Mouse (Mus musculus) stomach, embryonic 15.5 days (tissue): Measurements from ENCODE around the gene Nolc1. TPM values are rescaled to one million over a fixed set of nuclear protein-coding genes. Genes with fewer than 3 reads are reported as not detected.
A peak's percentile ranks its signal among the peaks of the same experiment; 100 is the strongest.

Experiments
- ATAC-seq: fragments of 200-750 bp; cut with Nextera tagmentation; 2 replicates; pipeline ENCODE4 v1.8.0; 2017; ENCODE audit warnings: low read depth, moderate number of reproducible peaks, moderate TSS enrichment; ENCODE audit not compliant: insufficient read depth, low FRiP score
- H3K27ac ChIP-seq: fragments of 300-500 bp; sonication (generic); 2 replicates; pipeline ENCODE4 v1.5.1; 2015; ENCODE audit warnings: mild to moderate bottlenecking, inconsistent platforms
- H3K27me3 ChIP-seq: fragments of 300-500 bp; sonication (generic); replicated peaks from 2 replicates; pipeline ENCODE4 v1.6.1; 2015; ENCODE audit warnings: inconsistent platforms
- H3K36me3 ChIP-seq: fragments of 300-500 bp; sonication (generic); 2 replicates; pipeline ENCODE4 v1.6.1; 2015; ENCODE audit warnings: inconsistent platforms
- H3K4me1 ChIP-seq: fragments of 300-500 bp; sonication (generic); 2 replicates; pipeline ENCODE4 v1.6.1; 2015; ENCODE audit warnings: inconsistent platforms
- H3K4me2 ChIP-seq: fragments of 300-500 bp; sonication (generic); 2 replicates; pipeline ENCODE4 v1.6.1; 2015; ENCODE audit warnings: mild to moderate bottlenecking, inconsistent platforms
- H3K4me3 ChIP-seq: fragments of 300-500 bp; sonication (generic); replicated peaks from 2 replicates; pipeline ENCODE4 v1.5.1; 2015; ENCODE audit warnings: inconsistent platforms
- H3K9ac ChIP-seq: fragments of 300-500 bp; sonication (generic); 2 replicates; pipeline ENCODE4 v1.6.1; 2015; ENCODE audit warnings: inconsistent platforms
- H3K9me3 ChIP-seq: fragments of 300-500 bp; sonication (generic); 2 replicates; pipeline ENCODE4 v1.6.1; 2016; ENCODE audit warnings: inconsistent platforms
- WGBS: fragments of 180-500 bp; shearing (Covaris S2); methylation state at CpG from one replicate; pipeline ENCODE4 v1.1.7; 2015; 5-methylcytosine and 5-hydroxymethylcytosine counted together
- polyA plus RNA-seq: library from polyadenylated mRNA; unstranded; fragments of >200 nt; fragmentation: Nextera tagmentation; extraction: Ambion mirVana; gene quantifications from 2 replicates; pipeline ENCODE4 v1.2.1, GENCODE M21; 2015

Gene Nolc1
- polyA plus RNA-seq, 1 experiment from 2014 or later, result 79.3 TPM

DNA sequence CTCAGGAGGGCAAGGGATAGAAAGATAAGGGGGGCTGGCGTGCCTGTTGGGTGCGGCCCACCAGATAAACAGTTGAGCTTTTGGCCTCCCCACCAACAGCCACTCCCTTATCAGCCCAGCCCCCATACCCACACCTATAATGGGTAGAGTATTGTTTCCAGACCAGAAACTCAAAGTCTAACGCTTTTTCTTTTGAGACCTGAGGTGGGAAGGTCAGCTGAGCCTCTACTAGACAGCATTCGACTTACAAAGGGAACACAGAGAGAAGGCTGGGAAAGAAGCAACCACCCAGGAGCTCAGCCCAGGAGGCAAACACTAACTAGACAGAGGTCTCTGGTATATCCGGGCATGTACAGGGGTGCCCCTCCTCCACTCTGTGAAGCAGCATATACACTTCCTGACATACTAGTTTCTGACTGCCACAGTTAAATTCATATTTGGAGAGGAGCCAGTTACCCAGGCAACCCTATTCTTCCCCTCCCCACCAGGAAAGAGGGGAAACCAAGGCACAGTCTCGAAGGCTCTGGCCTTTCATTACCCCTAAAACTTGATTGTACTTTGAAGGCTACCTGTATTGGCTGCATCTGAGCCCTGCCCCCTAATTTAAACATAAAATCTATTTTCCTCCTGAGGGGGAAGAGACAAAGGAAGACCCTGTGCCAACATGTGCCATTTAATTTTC is 38.3 kb upstream of the Nolc1 start:
- ATAC-seq, result 0 out of 2 replicates have a peak, but pooled peaks have one; percentile 11
- Histone ChIP-seq H3K9ac (peak overlapping the region; percentile 80), H3K9me3 (no peaks in the 10 kb centered on the region), H3K4me3 (peak overlapping the region; percentile 74), H3K27ac (peak overlapping the region; percentile 89), H3K27me3 (no peaks in the 10 kb centered on the region), H3K4me1 (peaks cover 43% of the 10 kb centered on the region), H3K4me2 (peak overlapping the region; percentile 90), H3K36me3 (peaks cover 44% of the 10 kb centered on the region)
- 16% methylated on average over 6 of the region's 6 CpGs for WGBS

GRCm38 (mm10) chr19:46037925-46038850 is 37.5 kb upstream of the Nolc1 start:
- WGBS, result 7% methylated on average over 13 of the region's 13 CpGs
- peak overlapping the region; percentile 89 for H3K27ac ChIP-seq
- no peak for ATAC-seq

DNA sequence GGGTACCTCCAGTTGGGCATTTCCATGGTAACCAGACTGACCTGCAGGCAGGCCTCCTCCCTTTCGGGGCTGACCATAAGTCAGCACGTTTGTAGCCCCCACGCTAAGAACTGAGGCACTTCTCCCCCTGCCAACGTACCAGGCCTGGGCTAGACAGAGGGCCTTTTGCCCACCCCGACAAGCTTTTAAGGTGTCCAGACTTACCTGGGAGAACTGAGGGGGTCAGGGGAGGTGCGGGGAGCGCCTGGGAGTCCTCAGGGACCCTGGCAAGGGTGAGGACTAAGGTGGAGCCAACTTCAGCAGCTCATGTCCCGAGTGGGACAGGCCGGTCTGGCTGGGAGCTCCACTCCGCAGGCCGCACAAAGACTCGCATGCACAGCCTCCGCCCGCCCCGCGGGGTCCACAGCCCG is 36.8 kb upstream of the Nolc1 start:
- ATAC-seq, result no peak

More at GRCm38 (mm10) chr19:46037925-46038850, 37.5 kb upstream of the Nolc1 start:
- H3K4me1 ChIP-seq, result peaks cover 51% of the 10 kb centered on the region
- peaks cover 36% of the 10 kb centered on the region for H3K36me3 ChIP-seq
- no peaks in the 10 kb centered on the region for H3K9me3 ChIP-seq
- H3K9ac ChIP-seq, result peak overlapping the region; percentile 80
- H3K27me3 ChIP-seq, result no peaks in the 10 kb centered on the region
- peak overlapping the region; percentile 90 for H3K4me2 ChIP-seq
- H3K4me3 ChIP-seq, result peak overlapping the region; percentile 74

GRCm38 (mm10) chr19:46039478-46039877 is 36.2 kb upstream of the Nolc1 start:
- Histone ChIP-seq H3K27ac (peak overlapping the region; percentile 89), H3K27me3 (no peaks in the 10 kb centered on the region), H3K9me3 (no peaks in the 10 kb centered on the region), H3K4me3 (peak overlapping the region; percentile 74), H3K4me2 (peak overlapping the region; percentile 90), H3K9ac (peak overlapping the region; percentile 80), H3K36me3 (peaks cover 23% of the 10 kb centered on the region), H3K4me1 (peaks cover 54% of the 10 kb centered on the region)
- peak; percentile 84 for ATAC-seq
- under 1% methylated on average over 28 of the region's 30 CpGs for WGBS

More for the DNA sequence above, 36.8 kb upstream of the Nolc1 start:
- Histone ChIP-seq H3K4me3 (peak overlapping the region; percentile 74), H3K9ac (peak overlapping the region; percentile 80), H3K4me2 (peak overlapping the region; percentile 90), H3K27ac (peak overlapping the region; percentile 89), H3K4me1 (peaks cover 54% of the 10 kb centered on the region), H3K27me3 (no peaks in the 10 kb centered on the region), H3K9me3 (no peaks in the 10 kb centered on the region), H3K36me3 (peaks cover 30% of the 10 kb centered on the region)
- 0% methylated on average over 17 of the region's 17 CpGs for WGBS

DNA sequence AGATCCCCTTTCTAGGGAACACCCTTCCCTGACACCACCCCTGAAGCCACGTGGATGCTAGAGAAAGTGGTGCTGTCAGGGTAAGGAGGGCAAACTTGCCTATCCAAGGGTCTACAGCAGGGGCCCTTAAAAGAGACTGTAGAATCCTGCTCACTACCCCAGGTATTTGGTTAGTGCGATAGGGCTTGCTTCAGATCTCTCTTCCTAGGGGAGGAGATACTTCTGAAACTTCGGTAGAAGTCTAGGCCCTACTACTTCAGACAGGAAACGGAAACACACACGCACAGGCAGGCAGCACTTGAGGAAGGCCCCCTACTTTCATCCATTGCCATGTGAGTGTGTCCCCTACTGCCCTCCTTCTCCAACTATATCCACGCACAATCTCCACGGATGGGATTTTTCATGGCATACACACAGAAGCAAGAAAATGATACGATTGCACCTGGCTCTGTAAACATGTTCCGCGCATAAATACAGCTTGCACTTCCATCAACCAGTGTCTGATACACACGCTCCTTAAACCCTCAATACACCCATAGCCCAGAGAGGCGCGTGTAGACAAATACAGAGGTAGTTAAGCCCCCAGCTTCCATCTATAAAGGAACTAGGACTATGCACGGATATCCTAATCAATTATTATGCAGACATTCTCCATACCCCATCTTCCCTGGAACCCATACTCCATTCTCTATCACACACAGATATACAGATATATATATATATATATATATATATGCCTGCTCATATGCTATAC is 35.3 kb upstream of the Nolc1 start:
- ATAC-seq, result no peak
- Histone ChIP-seq H3K4me2 (peak overlapping the region; percentile 90), H3K36me3 (peaks cover 15% of the 10 kb centered on the region), H3K4me3 (peak overlapping the region; percentile 74), H3K9me3 (no peaks in the 10 kb centered on the region), H3K9ac (0 out of 2 replicates have a peak overlapping the region, but pooled peaks have one; percentile 11), H3K27ac (peak overlapping the region; percentile 99), H3K4me1 (peaks cover 54% of the 10 kb centered on the region), H3K27me3 (no peaks in the 10 kb centered on the region)
- 34% methylated on average over 14 of the region's 14 CpGs for WGBS

DNA sequence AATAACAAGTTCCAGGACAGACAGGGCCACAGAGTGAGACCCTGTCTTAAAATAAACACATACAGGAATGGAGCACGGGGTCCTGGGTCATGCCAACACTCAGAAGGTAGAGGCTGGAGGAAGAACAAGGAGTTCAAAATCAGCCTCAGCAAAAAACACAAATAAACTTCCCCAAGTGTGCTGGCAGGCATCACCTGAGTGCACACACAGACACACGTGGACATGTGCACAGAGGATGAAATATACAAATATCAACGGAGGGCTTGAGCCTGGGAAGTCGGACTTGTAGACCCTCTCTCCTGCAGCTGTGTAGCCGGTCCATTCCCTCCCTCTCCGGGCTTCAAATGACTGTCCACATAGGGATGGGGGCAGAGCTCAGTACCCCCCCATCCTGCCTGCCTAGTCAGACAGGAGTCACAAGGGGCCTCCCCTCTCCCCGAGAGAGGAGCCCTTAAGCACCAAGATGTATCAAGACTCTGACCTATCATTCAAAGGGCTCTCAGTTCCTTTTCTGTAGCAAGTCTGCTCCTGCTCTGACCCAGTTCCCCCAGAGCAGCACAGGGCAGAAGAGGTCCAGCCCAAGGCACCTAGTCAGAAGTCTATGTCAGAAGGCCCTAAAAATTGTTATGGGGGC is 34.2 kb upstream of the Nolc1 start:
- Histone ChIP-seq H3K4me1 (peaks cover 64% of the 10 kb centered on the region), H3K27ac (peak overlapping the region; percentile 99), H3K4me2 (peak overlapping the region; percentile 90), H3K9ac (peak overlapping the region; percentile 3; the same call in 1 of the 2 replicates), H3K4me3 (peak overlapping the region; percentile 95), H3K36me3 (peaks cover 6% of the 10 kb centered on the region; the same call in 1 of the 2 replicates), H3K9me3 (no peaks in the 10 kb centered on the region), H3K27me3 (no peaks in the 10 kb centered on the region)
- WGBS, result 6% methylated on average over 7 of the region's 7 CpGs
- ATAC-seq, result no peak

- no peaks in the 10 kb centered on the region for H3K27me3 ChIP-seq
- WGBS, result 0% methylated on average over 6 of the region's 14 CpGs
- H3K4me3 ChIP-seq, result peak overlapping the region; percentile 95
- no peak for ATAC-seq
- H3K4me1 ChIP-seq, result peaks cover 63% of the 10 kb centered on the region
- H3K36me3 ChIP-seq, result 0 out of 2 replicates have a peak, but pooled peaks cover 1% of the 10 kb centered on the region
- H3K27ac ChIP-seq, result peak overlapping the region; percentile 99
- H3K9me3 ChIP-seq, result no peaks in the 10 kb centered on the region
- H3K9ac ChIP-seq, result peak overlapping the region; percentile 24; the same call in 1 of the 2 replicates
- H3K4me2 ChIP-seq, result peak overlapping the region; percentile 90
Observed at GRCm38 (mm10) chr19:46041933-46042475, 33.7 kb upstream of the Nolc1 start.

DNA sequence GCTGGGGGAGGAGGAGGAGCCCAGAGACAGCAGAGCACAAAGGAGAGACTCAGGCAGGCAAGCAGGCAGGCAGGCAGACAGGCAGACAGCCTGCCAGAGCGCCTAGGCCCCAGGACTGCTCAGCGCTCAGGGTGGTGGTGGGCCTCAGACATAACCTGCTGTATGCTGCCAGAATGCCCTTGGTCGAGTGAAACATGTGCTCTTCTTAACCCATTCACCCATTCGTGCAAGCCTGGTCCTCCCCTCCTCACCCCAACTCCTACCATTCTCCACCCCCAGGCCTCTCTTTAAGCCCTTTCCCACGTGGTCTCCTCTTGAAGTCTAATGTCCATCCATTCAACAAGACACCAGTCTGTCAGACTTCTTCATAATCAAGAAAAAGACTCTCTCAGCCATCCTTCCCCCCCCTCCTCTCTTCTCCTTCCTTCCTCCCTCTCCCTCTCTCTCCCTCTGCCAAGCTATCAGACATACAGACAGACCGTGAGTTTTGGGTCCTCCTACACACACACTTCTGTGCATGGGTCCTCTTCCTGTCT is 33.1 kb upstream of the Nolc1 start:
- WGBS, result 5% methylated on average over 6 of the region's 6 CpGs
- no peak for ATAC-seq
- peak overlapping the region; percentile 95 for H3K4me3 ChIP-seq

DNA sequence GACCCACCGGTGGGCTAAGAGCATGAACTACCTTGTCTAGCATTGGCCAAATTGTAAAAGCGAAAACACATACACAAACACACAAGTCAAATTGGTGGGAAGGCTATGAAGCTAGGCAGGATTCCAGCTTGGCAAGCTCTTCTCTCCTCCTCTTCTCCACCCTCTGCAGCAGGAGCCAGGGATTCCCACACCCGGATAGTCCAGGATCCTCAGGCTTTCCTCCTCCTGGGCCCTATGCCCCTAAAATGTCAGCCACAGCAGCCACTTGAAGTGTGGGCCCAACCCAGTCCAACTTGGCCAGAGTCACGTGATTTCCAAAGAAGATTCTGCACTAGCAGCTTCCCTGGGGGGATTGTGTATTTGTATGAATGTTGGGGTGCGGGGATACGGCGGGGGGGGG is 32.3 kb upstream of the Nolc1 start:
- Histone ChIP-seq H3K9ac (no peak overlapping the region), H3K27me3 (no peaks in the 10 kb centered on the region), H3K27ac (peak overlapping the region; percentile 99), H3K36me3 (no peaks in the 10 kb centered on the region), H3K9me3 (no peaks in the 10 kb centered on the region), H3K4me3 (peak overlapping the region; percentile 95), H3K4me2 (peak overlapping the region; percentile 90), H3K4me1 (peaks cover 50% of the 10 kb centered on the region)
- 46% methylated on average over 7 of the region's 7 CpGs for WGBS
- ATAC-seq, result no peak

More for the DNA sequence above, 33.1 kb upstream of the Nolc1 start:
- no peaks in the 10 kb centered on the region for H3K36me3 ChIP-seq
- peak overlapping the region; percentile 90 for H3K4me2 ChIP-seq
- H3K27me3 ChIP-seq, result no peaks in the 10 kb centered on the region
- no peaks in the 10 kb centered on the region for H3K9me3 ChIP-seq
- 0 out of 2 replicates have a peak overlapping the region, but pooled peaks have one; percentile 24 for H3K9ac ChIP-seq
- H3K4me1 ChIP-seq, result peaks cover 58% of the 10 kb centered on the region
- peak overlapping the region; percentile 99 for H3K27ac ChIP-seq

GRCm38 (mm10) chr19:46044271-46044992 is 31.2 kb upstream of the Nolc1 start, which contains the start of gene Pprc1:
Pprc1 (plus strand) TSS chr19:46044886.
- Histone ChIP-seq H3K27ac (peak within 1 kb of the TSS; percentile 99), H3K4me3 (peak within 1 kb of the TSS; percentile 95), H3K36me3 (no peaks in the 10 kb centered on the region), H3K9ac (peak within 1 kb of the TSS; percentile 97), H3K4me1 (peaks cover 50% of the 10 kb centered on the region), H3K4me2 (peak within 1 kb of the TSS; percentile 90), H3K27me3 (no peaks in the 10 kb centered on the region), H3K9me3 (no peaks in the 10 kb centered on the region)
- 1% methylated on average over 28 of the region's 34 CpGs for WGBS
- no peak; the same call in 1 of the 2 replicates for ATAC-seq
